Mouse (Mus musculus): Measurements from ENCODE around the gene Efhc1.

Efhc1 gene

DNA sequence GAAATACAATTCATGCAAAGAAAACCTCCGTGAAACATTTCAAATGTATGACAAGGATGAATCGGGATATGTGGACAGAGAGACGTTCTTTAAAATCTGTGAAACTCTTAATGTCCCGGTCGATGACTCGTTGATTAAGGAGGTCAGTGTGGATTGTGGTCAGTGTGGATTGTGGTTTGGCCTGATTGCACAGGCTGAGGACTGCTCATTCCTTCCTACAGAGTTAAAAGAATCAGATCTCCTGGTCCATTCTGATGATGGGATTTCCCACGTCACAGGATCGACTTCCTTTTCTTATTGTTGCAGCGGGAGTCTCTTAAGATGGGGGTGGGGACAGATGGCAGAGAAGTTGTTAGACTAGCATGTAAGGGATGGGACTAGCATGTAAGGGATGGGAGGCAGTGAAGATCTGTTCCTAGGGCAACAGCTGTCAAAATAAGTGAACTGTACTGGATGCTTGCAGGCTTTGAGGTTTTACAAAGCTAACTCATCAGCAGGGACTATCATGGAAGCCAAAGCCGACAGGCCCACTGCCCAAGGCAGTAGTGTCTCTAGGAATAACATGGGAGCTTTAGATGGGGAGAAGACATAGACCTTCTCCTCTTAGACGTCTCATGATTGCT lies 38.1 kb downstream of the Efhc1 start:
- TF ChIP-seq NANOG (IDR thresholded peaks at IDR 0.05; ENCODE audit: borderline replicate concordance, low read length) (no peak), CTCF (conservative IDR thresholded peaks at IDR 0.05; ENCODE audit: low read length) (no peak)
- Histone ChIP-seq H3K9me3 (ENCODE audit: low read length) (no peaks in the 10 kb centered on the region), H3K4me3 (replicated peaks; ENCODE audit: low read length) (no peak overlapping the region), H3K4me1 (replicated peaks; ENCODE audit: low read depth, low read length) (peaks cover 11% of the 10 kb centered on the region; the same call in 1 of the 2 replicates), H3K36me3 (ENCODE audit: insufficient read depth, low read length) (no peaks in the 10 kb centered on the region), H3K27me3 (ENCODE audit: insufficient read depth, low read length) (no peaks in the 10 kb centered on the region)

DNA sequence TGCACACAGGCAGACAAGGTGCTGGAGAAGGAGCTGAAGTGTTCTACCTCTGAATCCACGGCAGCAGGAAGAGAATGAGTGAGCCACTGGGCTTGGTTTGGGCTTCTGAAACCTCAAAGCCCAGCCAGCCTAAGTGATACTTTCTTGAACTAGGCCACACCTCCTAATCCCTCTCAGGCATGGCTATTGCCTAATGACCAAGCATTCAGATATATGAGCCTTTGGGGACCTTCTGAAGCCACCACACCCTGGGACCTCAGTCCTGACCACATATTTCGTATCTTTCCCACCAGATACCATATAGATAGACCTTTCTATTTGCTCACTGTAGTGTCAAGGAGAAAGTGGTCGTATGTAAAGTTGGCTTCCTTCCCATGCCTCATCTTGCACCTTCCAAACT lies 42.3 kb downstream of the Efhc1 start:
- Histone ChIP-seq H3K27me3 (ENCODE audit: insufficient read depth, low read length) (no peaks in the 10 kb centered on the region), H3K4me1 (replicated peaks; ENCODE audit: low read depth, low read length) (peaks cover 13% of the 10 kb centered on the region), H3K9me3 (ENCODE audit: low read length) (no peaks in the 10 kb centered on the region), H3K4me3 (replicated peaks; ENCODE audit: low read length) (no peak overlapping the region), H3K36me3 (ENCODE audit: insufficient read depth, low read length) (no peaks in the 10 kb centered on the region)
- TF ChIP-seq CTCF (conservative IDR thresholded peaks at IDR 0.05; ENCODE audit: low read length) (no peak), POU5F1 (IDR thresholded peaks at IDR 0.05; ENCODE audit: borderline replicate concordance, low read length) (no peak)

DNA sequence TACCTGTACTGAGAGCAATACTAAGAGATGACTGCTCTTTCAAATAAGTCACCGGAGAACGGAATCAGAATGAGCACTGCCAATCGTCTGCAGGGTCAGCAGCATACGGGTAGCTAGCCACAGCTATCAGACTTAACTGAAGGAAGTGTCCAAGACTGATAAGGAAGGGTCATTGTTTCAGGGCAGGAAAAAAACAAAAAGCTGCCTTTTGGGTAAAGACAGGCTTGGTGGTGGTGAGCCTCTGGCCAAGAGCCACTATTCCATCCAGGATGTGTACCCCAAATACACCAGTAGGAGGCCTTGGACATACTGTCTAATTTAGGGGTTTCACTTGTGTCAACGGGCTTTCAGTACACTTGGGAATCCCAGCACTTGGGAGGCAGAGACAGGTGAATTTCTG lies 42.9 kb downstream of the Efhc1 start:
- Histone ChIP-seq H3K4me3 (replicated peaks; ENCODE audit: low read length) (no peak overlapping the region), H3K27me3 (ENCODE audit: insufficient read depth, low read length) (no peaks in the 10 kb centered on the region), H3K4me1 (replicated peaks; ENCODE audit: low read depth, low read length) (peaks cover 13% of the 10 kb centered on the region), H3K9me3 (ENCODE audit: low read length) (no peaks in the 10 kb centered on the region), H3K36me3 (ENCODE audit: insufficient read depth, low read length) (no peaks in the 10 kb centered on the region)
- no peak for TF ChIP-seq POU5F1 (IDR thresholded peaks at IDR 0.05; ENCODE audit: borderline replicate concordance, low read length)
- no peak for TF ChIP-seq CTCF (conservative IDR thresholded peaks at IDR 0.05; ENCODE audit: low read length)
- no peak for TF ChIP-seq NANOG (IDR thresholded peaks at IDR 0.05; ENCODE audit: borderline replicate concordance, low read length)

DNA sequence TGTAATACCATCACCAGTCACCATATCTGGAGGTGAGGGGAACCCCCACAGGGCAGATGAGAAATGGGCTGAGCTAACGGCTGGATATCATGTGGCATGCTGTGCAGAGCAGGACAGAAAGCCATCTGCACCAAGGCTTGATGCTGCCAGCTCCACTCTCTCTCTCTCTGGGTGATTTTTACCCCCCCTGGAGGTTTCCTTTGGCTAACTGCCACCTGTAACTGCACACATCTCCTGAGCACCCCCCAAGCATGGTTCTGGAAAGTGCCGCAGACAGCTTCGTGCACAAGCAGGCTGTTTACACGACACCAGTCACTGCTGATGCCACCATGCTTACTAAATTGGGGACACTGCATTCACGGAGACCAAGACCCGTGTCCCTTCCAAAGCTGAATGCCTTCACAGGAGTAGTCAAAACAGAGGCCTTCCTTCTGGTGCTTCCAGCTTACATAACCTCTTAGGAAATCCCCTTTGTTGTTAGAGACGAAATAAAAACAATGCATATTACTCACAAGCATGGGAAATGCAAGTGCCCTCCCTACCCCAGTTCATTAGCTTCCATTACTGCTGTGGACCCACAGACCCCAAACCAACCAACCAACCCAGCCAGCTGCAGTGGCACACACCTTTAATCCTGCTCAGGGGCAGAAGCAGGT lies 44.0 kb downstream of the Efhc1 start:
- no peak overlapping the region for H3K4me3 ChIP-seq (replicated peaks; ENCODE audit: low read length)

DNA sequence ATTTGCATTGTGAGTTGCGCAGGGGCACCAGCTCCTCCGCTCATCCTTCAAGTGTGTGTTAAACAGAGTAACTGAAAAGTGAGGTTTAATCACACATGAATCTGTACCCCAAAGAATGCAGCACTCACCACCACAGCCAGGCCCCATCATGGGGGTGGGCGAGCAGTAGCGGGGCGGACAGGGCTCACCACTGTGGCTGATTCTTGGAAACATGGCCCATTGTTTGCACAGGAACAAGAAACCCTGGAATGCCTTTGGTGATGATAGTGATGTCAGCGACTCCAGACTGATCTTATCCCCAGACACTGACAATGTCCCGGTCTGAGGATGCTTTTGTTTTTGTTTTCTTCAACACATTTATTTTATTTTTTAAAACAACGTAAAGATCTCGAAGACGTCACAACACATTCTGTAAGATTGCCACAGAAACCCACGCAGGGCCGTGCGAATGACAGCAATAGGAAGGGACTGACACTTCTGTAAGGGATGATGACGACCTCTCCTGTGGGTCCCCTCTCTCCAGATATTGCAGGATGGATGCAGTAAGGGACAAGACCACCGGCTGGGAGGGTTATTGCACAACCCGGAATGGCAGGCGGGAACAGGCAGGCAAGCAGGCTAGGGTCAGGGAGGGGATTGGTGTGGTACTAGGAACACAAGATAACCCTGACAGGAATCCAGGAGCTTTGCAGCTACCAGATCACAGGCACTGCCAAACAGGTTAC lies 45.3 kb downstream of the Efhc1 start:
- H3K36me3 ChIP-seq (ENCODE audit: insufficient read depth, low read length), result peaks cover 13% of the 10 kb centered on the region
- H3K4me3 ChIP-seq (replicated peaks; ENCODE audit: low read length), result no peak overlapping the region
- TF ChIP-seq CTCF (conservative IDR thresholded peaks at IDR 0.05; ENCODE audit: low read length), result no peak
- peaks cover 13% of the 10 kb centered on the region for H3K4me1 ChIP-seq (replicated peaks; ENCODE audit: low read depth, low read length)
- no peaks in the 10 kb centered on the region for H3K9me3 ChIP-seq (ENCODE audit: low read length)
- no peaks in the 10 kb centered on the region for H3K27me3 ChIP-seq (ENCODE audit: insufficient read depth, low read length)

More for the DNA sequence above, 44.0 kb downstream of the Efhc1 start:
- no peaks in the 10 kb centered on the region for H3K9me3 ChIP-seq (ENCODE audit: low read length)
- H3K4me1 ChIP-seq (replicated peaks; ENCODE audit: low read depth, low read length), result peaks cover 13% of the 10 kb centered on the region
- H3K27me3 ChIP-seq (ENCODE audit: insufficient read depth, low read length), result no peaks in the 10 kb centered on the region
- TF ChIP-seq NANOG (IDR thresholded peaks at IDR 0.05; ENCODE audit: borderline replicate concordance, low read length) (no peak), CTCF (conservative IDR thresholded peaks at IDR 0.05; ENCODE audit: low read length) (no peak), POU5F1 (IDR thresholded peaks at IDR 0.05; ENCODE audit: borderline replicate concordance, low read length) (no peak)
- H3K36me3 ChIP-seq (ENCODE audit: insufficient read depth, low read length), result peaks cover 7% of the 10 kb centered on the region

DNA sequence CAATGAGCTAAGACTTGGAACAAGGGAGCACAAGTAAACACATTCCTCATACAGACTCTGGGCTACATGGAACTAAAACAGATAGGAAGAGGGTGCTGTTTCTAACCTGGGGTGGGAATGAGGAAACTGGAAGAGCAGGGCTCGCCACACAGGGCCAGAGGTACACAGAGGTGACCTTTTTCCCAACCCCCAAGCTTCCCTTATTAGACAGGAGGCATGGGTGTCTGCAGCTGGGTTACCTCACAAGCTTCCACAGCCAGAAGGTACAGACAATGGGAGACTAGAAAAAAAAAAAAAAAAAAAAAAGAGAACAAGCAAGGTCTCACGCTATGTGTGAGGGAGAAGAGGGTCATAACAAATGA lies 45.9 kb downstream of the Efhc1 start:
- TF ChIP-seq NANOG (IDR thresholded peaks at IDR 0.05; ENCODE audit: borderline replicate concordance, low read length) (no peak), POU5F1 (IDR thresholded peaks at IDR 0.05; ENCODE audit: borderline replicate concordance, low read length) (no peak), CTCF (conservative IDR thresholded peaks at IDR 0.05; ENCODE audit: low read length) (no peak)
- Histone ChIP-seq H3K4me1 (replicated peaks; ENCODE audit: low read depth, low read length) (peaks cover 13% of the 10 kb centered on the region), H3K36me3 (ENCODE audit: insufficient read depth, low read length) (peaks cover 14% of the 10 kb centered on the region), H3K4me3 (replicated peaks; ENCODE audit: low read length) (no peak overlapping the region), H3K9me3 (ENCODE audit: low read length) (no peaks in the 10 kb centered on the region), H3K27me3 (ENCODE audit: insufficient read depth, low read length) (no peaks in the 10 kb centered on the region)

DNA sequence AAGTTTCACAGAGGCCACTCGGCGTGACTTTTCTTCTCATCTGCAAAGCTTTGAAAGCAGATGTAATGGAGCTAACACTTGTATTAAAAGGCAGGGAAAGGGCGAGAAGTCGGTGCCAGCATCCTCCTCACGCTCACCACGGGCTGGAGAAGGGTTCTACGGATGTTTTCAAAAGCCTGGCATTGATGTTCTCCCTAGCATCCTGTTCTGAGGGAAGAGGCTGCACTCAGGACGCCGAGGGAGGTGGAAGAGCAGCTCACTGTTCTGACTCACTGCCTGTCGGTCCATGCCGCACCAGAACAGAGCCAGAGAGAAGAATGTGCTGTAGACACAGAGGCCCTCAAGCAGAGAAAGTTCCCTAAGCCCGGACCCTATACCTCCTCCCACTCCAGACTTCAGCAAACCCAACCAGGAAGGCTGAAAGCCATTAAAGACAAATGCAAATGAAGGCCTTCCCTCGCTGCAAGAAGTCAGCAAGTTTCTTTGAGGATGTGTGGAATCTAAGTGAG lies 46.5 kb downstream of the Efhc1 start:
- H3K4me3 ChIP-seq (replicated peaks; ENCODE audit: low read length), result no peak overlapping the region
- peaks cover 14% of the 10 kb centered on the region for H3K36me3 ChIP-seq (ENCODE audit: insufficient read depth, low read length)
- peaks cover 16% of the 10 kb centered on the region for H3K4me1 ChIP-seq (replicated peaks; ENCODE audit: low read depth, low read length)
- TF ChIP-seq CTCF (conservative IDR thresholded peaks at IDR 0.05; ENCODE audit: low read length) (no peak), POU5F1 (IDR thresholded peaks at IDR 0.05; ENCODE audit: borderline replicate concordance, low read length) (no peak), NANOG (IDR thresholded peaks at IDR 0.05; ENCODE audit: borderline replicate concordance, low read length) (no peak)
- no peaks in the 10 kb centered on the region for H3K9me3 ChIP-seq (ENCODE audit: low read length)
- no peaks in the 10 kb centered on the region for H3K27me3 ChIP-seq (ENCODE audit: insufficient read depth, low read length)

DNA sequence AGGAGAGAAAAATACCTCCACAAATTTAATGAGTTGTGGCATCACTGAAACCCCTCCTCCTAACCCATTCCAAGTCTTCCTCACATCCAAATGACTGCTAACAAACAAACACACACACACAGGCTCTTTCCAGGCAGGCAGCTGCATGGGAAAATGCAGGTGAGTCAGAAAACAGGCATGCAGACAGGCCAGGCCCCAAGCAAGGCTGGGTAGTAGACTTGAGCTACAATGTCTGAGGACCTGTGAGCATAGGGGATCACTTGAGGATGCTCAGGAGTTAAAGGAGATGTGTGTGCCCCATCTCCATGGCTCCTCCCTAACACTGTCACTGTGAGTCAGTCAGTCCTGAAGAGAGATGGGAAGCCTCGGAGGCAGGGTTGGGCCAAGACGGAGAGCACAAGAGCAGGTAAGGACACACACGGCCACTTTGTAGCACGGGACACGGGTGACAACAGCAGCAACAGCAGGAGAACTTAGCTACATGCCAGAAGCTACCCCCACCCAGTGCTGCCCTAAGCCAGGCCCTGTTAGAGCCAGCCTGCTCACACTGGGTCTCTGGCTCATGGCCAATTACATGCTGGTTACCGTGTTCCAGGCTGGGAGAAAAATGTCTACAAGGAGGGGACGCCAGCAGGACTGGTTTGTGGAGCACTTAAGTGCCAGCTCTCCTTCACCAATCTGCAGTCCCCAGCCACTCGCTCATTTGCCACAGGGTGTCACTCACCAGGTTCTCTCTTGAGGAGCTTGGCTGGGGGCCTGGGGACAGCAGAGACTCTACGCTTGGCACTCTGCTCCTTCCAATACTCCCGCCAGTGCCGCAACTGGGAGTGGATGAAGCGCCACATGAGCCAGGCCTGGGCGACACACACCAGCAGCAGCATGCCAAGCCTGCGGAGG lies 51.1 kb downstream of the Efhc1 start:
- Histone ChIP-seq H3K27me3 (ENCODE audit: insufficient read depth, low read length) (no peaks in the 10 kb centered on the region), H3K4me3 (replicated peaks; ENCODE audit: low read length) (no peak overlapping the region), H3K4me1 (replicated peaks; ENCODE audit: low read depth, low read length) (peaks cover 12% of the 10 kb centered on the region), H3K36me3 (ENCODE audit: insufficient read depth, low read length) (peaks cover 34% of the 10 kb centered on the region), H3K9me3 (ENCODE audit: low read length) (no peaks in the 10 kb centered on the region)
- TF ChIP-seq NANOG (IDR thresholded peaks at IDR 0.05; ENCODE audit: borderline replicate concordance, low read length) (no peak), POU5F1 (IDR thresholded peaks at IDR 0.05; ENCODE audit: borderline replicate concordance, low read length) (no peak), CTCF (conservative IDR thresholded peaks at IDR 0.05; ENCODE audit: low read length) (no peak)
